Mouse (Mus musculus): ENCODE measurements around the gene Dnaaf5. TPM values are rescaled to one million over a fixed set of nuclear protein-coding genes. Genes with fewer than 3 reads are reported as not detected.
A peak's percentile ranks its signal among the peaks of the same experiment; 100 is the strongest.

Gene Dnaaf5
- total RNA-seq, 2 experiments from 2014 or later = 17.1 to 19.4 TPM

GRCm38 (mm10) chr5:139184897-139185296 lies 34.9 kb downstream of the Dnaaf5 start:
- DNase-seq (ENCODE audit: low spot score in 2 of 2) = no peak

- DNase-seq (ENCODE audit: low spot score in 2 of 2) = no peak
Measured at GRCm38 (mm10) chr5:139189726-139190125, 39.7 kb downstream of the Dnaaf5 start.

GRCm38 (mm10) chr5:139190958-139191357 lies 40.9 kb downstream of the Dnaaf5 start:
- DNase-seq (ENCODE audit: low spot score in 2 of 2) = no peak

GRCm38 (mm10) chr5:139198779-139199178 lies 48.8 kb downstream of the Dnaaf5 start:
- no peak for DNase-seq (ENCODE audit: low spot score in 2 of 2)

GRCm38 (mm10) chr5:139199636-139199994 lies 49.6 kb downstream of the Dnaaf5 start:
- DNase-seq (ENCODE audit: low spot score in 2 of 2) = no peak

- DNase-seq (ENCODE audit: low spot score in 2 of 2) = peak; percentile 99
Measured at GRCm38 (mm10) chr5:139199995-139200769, 50.2 kb downstream of the Dnaaf5 start, which contains the start of gene Sun1. Gene Sun1, plus strand, starts transcription at chr5:139200637.

- DNase-seq (ENCODE audit: low spot score in 2 of 2) = peak in 1 of 2 experiments; percentile 37
Measured at GRCm38 (mm10) chr5:139200770-139201569, 50.9 kb downstream of the Dnaaf5 start.

- no peak for DNase-seq (ENCODE audit: low spot score in 2 of 2)
Measured at GRCm38 (mm10) chr5:139202127-139202526, 52.1 kb downstream of the Dnaaf5 start.

- no peak for DNase-seq (ENCODE audit: low spot score in 2 of 2)
Measured at GRCm38 (mm10) chr5:139203312-139203711, 53.3 kb downstream of the Dnaaf5 start.

GRCm38 (mm10) chr5:139206081-139206480 lies 56.1 kb downstream of the Dnaaf5 start:
- no peak for DNase-seq (ENCODE audit: low spot score in 2 of 2)

- no peak for DNase-seq (ENCODE audit: low spot score in 2 of 2)
Measured at GRCm38 (mm10) chr5:139206525-139206924, 56.5 kb downstream of the Dnaaf5 start.

GRCm38 (mm10) chr5:139208183-139208582 lies 58.2 kb downstream of the Dnaaf5 start:
- no peak for DNase-seq (ENCODE audit: low spot score in 2 of 2)

- DNase-seq (ENCODE audit: low spot score in 2 of 2) = no peak
Measured at GRCm38 (mm10) chr5:139208871-139209684, 59.1 kb downstream of the Dnaaf5 start.

- no peak for DNase-seq (ENCODE audit: low spot score in 2 of 2)
Measured at GRCm38 (mm10) chr5:139209685-139210026, 59.6 kb downstream of the Dnaaf5 start.

GRCm38 (mm10) chr5:139211737-139212385 lies 61.8 kb downstream of the Dnaaf5 start:
- no peak for DNase-seq (ENCODE audit: low spot score in 2 of 2)

- no peak for DNase-seq (ENCODE audit: low spot score in 2 of 2)
Measured at GRCm38 (mm10) chr5:139214298-139214697, 64.3 kb downstream of the Dnaaf5 start.

GRCm38 (mm10) chr5:139215184-139215583 lies 65.2 kb downstream of the Dnaaf5 start:
- DNase-seq (ENCODE audit: low spot score in 2 of 2) = peak in 1 of 2 experiments; percentile 55

- no peak for DNase-seq (ENCODE audit: low spot score in 2 of 2)
Measured at GRCm38 (mm10) chr5:139216121-139216520, 66.1 kb downstream of the Dnaaf5 start.

- DNase-seq (ENCODE audit: low spot score in 2 of 2) = no peak
Measured at GRCm38 (mm10) chr5:139216774-139217173, 66.8 kb downstream of the Dnaaf5 start.

- no peak for DNase-seq (ENCODE audit: low spot score in 2 of 2)
Measured at GRCm38 (mm10) chr5:139220006-139220515, 70.0 kb downstream of the Dnaaf5 start.

GRCm38 (mm10) chr5:139220610-139221009 lies 70.6 kb downstream of the Dnaaf5 start:
- no peak for DNase-seq (ENCODE audit: low spot score in 2 of 2)

Measured in adrenal gland, adult 18-20 months (tissue).